Mouse (Mus musculus) heart, postnatal 10 days (tissue): Measurements from ENCODE around the gene Efhb. TPM values are rescaled to one million over a fixed set of nuclear protein-coding genes. Genes with fewer than 3 reads are reported as not detected.

Experiments
- DNase-seq, 2 experiments: peaks; one replicate each; pipeline ENCODE4 v3.0.0; 2021
- intact Hi-C: fragments of 180-260 bp; cut with DNase I; formaldehyde crosslinking; loops from one replicate; pipeline ENCODE4 v1.15.1; 2025
- total RNA-seq, 2 experiments: library from RNA; stranded (reverse); gene quantifications; 2 replicates each; pipeline ENCODE4 v1.2.3; 2021

Gene Efhb
- under 1 TPM; 0.29 to 0.45 TPM for total RNA-seq

DNA sequence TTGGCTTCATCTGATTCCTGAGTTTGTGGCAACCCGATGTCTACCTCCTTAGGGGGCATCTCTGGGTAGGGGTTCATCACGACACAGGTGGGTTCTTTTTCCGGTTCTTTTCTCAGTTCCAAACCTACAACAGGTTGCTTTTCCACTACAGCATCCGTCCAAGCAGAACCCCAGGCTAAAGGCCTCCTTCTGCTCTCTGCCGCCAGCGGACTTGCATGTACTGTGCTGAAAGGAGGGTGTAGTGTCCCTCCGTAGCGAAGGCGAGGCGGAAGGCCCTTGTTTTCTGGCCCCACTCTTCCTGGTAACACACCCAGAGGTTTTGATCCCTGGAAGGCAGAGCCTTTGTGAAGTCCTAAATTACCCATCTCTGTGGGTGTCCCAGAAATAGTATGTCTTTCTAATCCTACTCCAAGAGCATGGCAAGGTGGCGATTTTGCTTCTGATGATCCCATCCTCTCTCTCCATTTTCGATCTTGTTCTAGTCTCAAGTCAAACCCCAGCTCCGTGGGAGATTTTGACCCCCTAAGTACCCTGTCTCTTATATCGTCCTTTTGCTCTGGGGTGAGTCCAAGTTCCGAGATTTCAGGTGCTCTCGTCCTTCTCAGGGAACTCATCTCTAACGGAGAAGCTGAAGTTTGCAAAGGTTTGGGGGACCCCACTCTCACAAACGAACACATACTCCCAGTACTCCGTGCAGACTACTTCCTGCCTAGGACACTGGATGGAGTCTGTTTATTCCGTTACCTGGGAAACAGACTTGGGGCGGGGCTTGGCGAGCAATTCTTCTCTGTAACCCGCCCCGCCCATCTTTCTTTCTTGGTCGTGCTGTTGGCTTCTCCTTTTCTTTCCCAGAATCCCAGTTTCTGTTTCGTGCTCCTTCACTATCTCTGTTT is at the start of gene Efhb:
Efhb (minus strand) TSS at position 719 of the 893 bp plus-strand sequence.
- peak; percentile 91 to 95 for DNase-seq
- intact Hi-C loops, result no loop called here

DNA sequence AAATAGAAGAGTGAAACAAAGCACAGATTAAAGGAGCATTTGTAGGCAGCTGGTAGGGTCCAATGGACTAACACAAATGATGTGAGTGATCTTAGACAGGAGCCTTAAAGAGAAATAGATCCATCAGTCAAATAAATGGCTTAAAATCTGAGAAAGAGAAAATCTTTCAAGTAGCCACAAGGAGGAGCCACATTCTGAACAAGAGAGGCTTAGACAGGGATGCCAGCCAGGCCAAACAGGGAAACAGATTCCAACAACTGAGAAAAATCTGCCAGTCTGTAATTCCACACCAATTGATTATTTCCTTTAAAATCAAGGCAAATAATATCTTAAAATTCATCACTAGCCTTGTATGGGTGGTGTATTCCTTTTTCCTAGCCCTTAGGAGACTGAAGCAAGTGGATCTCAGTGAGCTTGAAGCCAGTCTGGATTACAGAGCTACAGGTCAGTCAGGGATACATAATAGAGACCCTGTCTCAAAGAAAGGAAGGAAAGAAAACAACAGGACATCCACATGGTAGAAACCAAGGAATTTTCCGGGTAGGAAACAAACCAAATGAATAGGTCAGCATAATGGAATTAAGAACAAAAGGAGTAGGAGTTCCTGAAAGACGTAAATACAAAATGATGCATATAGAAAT is 49.3 kb upstream of the Efhb start:
- intact Hi-C loops, result loop anchor here (2.0 to 5.0 kb wide), 3 partner anchors 55 to 182 kb away; partner anchors contain the start of gene Kat2b

DNA sequence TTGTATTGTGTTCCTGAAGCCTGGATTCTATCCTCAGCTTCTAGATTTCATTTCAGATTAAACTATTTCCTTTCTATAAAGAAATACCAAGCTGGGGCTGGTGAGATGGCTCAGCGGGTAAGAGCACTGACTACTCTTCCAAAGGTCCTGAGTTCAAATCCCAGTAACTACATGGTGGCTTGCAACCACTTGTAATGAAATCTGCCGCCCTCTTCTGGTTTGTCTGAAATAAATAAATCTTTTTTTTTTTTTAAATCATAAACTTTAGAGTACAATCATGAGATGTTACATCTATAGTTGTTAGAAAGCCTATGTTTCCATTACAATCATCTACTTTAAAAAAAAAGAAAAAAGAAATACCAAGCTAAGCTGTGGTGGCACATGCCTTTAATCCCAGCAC is 39.8 kb upstream of the Efhb start:
- intact Hi-C loops, result no loop called here
- no peak for DNase-seq

More for the DNA sequence above, 49.3 kb upstream of the Efhb start:
- peak; percentile 29 to 53 for DNase-seq

DNA sequence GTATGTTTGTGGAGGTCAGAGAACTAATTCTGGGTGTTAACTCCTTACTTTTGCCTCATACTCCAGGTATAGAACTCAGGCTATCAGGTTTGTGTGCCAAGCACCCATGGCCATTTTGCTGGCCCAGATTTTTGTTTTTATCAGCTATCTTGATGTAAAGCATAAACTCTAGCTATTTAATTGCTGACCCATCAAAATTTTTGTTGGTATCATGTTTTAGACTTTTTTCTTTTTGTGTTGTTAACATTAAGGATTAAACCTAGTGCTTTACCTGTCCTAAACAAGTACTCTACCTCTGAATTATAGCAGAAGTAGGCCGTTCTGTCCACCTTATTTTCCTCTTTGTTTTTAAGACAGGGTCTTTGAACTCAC is 25.9 kb upstream of the Efhb start:
- intact Hi-C loops, result no loop called here
- DNase-seq, result no peak

DNA sequence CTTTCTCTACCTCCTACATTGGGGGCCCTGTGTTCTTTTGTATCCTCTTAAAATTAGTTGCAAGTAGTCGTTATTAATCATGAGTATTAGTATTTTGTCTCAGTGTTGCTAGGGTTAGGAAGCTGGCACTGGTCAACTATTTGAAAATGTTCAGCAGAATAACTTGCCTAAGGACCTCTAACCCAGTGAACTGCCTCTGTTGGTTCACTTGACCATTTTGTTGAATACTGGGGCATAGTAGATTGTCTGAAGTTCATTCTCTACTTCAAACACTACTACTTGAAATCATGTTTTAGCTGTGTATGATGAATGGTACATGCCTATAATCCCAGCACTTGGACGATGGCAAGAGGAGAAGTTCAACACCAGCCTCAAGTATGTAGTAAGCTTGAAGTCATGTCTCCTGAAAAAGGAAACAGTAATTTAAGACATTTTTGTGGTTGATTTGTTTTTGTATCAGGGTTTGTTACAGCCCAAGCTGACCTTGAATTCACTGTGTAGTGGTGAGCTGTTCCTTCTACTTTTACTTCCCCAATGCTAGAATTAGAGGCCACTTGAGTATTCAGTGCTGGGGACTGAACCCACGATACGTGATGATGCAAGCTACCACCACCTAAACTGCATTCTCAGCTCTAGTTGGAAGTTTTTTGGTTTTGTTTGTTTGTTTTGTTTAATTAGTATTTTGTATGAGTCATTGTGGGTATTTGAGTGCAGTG is 25.3 kb upstream of the Efhb start:
- intact Hi-C loops, result no loop called here
- DNase-seq, result no peak

DNA sequence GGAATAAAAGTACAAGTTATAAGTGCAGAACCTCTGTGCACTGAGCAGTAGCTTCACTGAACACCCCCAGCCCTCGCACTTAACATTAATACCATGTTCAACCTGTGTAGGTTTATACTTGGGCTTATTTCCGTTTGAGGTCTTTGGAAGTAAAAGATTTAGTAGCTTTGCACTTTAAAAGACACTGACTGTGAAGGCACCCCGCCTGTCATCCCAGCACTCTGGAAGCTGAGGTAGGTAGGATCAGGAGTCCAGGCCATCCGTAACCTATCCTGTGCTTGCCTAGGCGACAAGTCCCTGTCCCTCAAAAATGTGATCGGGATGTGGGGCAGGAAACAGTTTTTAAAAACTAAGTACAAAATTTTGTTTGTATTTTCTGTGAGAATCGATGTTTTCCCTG is 17.3 kb upstream of the Efhb start:
- intact Hi-C loops, result no loop called here
- DNase-seq, result no peak

DNA sequence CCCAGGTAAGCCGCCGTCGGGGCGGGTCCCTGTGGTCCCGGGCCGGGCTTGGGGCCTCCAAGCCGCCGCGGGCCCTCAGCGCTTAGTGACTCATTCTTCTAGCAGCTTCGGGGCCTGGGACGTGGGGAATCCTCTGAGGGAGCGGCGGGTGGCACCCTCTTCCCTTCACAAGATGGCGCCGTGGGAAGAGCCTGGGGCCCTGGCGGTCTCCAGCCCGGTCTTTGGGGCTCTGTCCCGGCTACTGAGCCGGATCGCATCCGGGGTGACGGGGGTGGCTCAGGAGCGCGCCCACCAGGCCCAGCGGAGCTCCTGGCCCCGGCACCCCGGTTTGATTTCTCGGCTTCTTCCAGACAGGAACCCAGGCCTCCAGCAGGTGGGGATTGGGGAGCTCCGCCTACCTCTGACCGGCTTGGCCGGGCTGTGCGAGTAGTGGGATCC is 16.5 kb upstream of the Efhb start:
- peak; percentile 69 to 75 for DNase-seq
- intact Hi-C loops, result loop anchor here (2.0 kb wide), 2 partner anchors 87 to 209 kb away; partner anchors contain the start of genes Kat2b and Sgo1

DNA sequence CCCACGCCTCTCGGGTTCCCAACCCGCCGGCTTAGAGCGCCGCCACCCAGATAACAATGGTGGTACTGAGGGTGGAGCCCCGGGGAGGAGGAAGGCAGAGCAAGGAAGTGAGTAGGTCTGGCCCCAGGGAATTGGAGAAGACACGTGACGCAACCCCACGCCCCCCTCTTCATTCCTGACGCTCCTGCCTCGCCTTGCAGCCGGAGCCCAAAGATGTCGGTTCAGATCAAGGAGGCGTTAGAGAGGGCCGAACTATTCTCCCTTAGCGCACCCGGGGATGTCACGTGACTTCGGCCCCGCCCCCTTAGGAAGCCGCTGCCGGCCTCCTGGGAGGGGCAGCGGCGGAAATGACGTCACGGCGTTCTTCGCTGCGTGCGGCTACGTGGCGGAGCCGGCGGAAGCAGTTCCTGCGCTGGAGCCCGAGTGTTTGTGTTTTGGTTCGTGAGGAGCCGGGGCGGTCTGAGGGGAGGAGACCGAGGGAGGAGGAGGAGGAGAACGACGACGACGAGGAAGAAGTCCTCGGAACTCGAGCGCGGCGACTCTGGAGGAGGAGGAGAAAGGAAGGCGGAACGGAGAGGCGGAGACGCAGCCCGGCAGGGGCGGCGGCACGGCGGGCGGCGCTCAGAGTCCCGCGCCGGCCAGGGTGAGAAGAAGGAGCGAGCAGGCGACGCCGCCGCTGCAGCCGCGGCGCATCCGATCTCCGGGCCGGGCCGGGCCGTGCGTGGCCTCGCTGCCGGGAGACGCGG is 15.9 kb upstream of the Efhb start, which contains the start of gene Rab5a:
Rab5a (plus strand) TSS at position 377 of the 746 bp plus-strand sequence.
- intact Hi-C loops, result loop anchor here (2.0 kb wide), 2 partner anchors 88 to 210 kb away; partner anchors contain the start of genes Kat2b and Sgo1
- DNase-seq, result peak; percentile 99 to 100

DNA sequence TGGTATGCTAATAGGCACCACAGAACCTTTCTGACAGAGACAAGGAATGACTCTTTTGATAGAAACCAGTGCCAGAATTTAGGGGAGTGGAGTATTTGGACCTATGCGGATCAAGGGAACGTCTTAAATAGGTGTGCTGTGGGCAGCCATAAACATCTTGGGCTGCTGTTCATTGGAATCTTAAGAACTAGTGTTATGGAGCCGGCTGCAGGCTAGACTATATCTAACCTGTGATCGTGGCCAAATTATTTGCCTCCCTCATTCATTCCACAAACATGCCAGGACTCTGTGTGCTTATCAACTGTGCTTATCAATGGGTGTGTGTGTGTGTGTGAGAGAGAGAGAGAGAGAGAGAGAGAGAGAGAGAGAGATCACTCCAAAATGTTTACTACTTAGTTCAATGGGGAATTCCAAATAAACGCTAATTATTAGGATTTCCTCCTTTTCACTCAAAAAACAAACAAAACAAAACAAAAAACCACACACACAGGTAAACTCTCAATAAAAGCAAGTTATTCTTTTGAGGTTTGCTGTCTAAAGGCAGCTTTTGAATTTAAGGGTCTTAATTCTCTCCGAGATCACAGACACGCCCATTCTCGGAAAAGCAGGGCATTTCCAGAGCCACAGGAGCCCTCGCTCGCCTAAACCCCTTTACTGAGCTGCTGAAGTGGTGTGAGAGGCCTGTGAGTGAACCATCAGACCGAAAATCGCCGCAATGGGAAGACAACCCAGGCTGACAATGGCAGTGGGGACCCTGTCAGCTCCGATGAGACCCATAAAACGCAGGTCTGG is 15.1 kb upstream of the Efhb start:
- intact Hi-C loops, result loop anchor here (2.0 kb wide), 2 partner anchors 89 to 211 kb away; partner anchors contain the start of genes Kat2b and Sgo1
- DNase-seq, result no peak

DNA sequence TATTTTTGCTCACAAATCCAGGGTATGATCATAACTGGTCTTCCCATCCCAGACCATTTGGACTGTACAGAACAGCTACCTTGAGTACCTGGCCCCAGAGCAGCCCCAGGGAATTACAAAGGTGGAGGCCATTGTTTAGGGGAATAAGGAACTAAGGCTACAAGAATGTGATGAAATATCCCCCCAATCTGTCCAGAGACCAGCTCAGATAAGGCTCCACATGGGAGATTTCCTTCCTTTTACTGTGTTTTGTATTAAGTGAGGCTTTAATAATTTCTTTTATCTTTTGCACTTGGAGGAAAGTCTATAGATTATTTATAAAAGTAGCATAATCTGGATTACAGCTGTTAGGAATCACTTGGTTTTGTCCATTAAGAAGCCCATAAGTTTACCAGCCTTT is 5.6 kb upstream of the Efhb start:
- DNase-seq, result no peak
- intact Hi-C loops, result no loop called here

DNA sequence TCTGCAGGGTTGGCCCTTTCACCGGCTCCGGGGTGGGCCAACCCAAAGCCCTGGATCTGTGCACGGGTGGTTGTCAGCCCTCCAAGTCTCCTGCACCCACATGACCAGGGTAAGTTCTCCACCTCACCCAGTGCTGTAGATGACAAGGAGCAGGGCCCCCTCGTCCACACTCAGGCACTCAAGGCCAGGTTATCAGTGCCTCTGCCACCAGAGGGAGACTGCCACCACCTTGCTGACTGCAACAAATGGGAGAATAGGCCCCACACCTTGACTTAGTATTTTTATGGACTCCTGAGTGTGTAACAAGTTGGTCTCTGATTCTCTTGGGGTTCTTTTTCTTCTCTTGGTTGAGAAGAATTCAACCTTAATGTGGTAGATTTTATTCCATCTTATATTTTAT is 2.4 kb upstream of the Efhb start:
- intact Hi-C loops, result no loop called here
- peak in 1 of 2 experiments; percentile 14 for DNase-seq

DNA sequence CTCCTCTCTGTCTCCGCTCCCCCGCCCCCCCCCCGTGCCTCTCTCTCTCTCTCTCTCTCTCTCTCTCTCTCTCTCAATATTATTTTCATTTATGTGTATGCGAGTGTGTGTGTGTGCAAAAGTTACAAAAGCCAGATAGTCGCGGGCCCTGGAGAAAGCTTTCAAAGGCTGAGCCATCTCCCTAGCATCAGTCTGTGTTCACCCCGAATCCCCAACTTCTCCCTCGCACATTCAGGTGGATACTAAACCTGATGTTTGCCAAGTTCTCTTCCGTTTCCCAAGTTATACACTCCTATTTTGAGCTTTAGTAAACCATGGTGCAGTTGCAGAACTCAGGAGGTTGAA is 347 bp upstream of the Efhb start:
- intact Hi-C loops, result no loop called here
- DNase-seq, result peak in 1 of 2 experiments; percentile 15

DNA sequence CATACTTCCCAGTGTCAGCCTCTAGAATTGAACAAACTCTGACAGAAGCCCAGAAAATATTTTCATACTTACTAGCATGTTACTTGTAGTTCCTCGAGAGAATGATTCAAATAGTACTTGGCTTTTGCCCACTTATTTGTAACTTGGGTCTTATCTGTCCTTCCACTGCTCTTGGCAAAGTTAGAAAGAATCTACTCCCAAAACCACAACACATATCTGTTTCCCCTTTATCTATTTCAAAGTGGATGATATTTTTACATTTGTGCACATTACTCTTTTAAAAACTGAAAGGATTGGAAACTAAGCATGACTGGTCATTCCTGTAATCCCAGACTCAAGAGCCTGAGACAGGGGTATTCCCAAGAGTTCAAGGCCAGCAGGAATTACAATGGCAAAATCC is 6.4 kb downstream of the Efhb start:
- no peak for DNase-seq
- intact Hi-C loops, result no loop called here

DNA sequence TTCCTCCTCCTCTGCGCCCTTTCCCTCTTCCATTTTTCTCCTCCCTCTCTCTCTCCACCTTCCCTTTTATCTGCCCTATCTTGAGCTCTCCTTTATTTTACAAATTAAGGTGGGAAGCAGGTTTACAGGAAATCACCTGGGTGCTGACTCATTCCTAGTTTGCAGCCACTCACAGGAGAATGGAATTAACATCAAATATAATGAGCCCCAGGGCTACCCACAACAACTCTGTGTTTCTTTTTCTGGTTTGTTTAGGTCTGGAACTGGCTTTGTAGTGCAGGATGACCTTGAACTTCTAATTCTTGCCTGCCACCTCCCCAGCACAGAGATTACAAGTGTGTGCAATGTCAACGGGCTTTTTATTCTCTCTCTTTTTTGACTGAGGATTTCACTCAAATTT is 7.0 kb downstream of the Efhb start:
- no peak for DNase-seq
- intact Hi-C loops, result no loop called here

DNA sequence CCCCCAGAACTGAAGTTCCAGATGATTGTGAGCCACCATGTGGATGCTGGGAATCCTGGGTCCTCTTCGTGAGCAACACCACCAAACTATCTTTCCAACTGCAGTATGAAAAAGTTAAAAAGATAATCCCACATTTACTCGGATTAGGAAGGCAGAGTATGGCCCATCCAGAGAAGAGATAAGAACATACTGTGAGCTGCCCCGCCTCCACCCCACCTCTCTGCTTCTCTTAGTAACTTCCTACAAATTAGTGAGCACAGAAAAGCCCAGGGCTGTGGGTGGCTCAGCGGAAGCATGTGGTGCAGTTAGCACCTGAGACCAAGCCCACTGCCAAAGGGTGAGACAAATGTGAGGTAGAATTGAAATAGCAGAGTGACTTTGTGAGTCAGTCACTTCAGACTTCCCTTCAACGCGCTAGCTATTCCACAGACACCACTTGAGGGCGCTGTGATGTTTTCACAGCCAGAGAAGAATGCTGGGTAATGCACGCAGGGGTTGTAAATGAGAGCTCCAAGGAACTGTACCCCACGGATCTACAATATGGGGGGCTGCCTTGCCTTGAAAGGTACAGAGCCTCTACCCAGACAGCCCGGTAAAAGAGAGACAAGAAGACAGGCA is 60.3 kb downstream of the Efhb start:
- intact Hi-C loops, result loop anchor here (10.0 kb wide), 2 partner anchors 292 to 432 kb away; no protein-coding TSS in a partner anchor

DNA sequence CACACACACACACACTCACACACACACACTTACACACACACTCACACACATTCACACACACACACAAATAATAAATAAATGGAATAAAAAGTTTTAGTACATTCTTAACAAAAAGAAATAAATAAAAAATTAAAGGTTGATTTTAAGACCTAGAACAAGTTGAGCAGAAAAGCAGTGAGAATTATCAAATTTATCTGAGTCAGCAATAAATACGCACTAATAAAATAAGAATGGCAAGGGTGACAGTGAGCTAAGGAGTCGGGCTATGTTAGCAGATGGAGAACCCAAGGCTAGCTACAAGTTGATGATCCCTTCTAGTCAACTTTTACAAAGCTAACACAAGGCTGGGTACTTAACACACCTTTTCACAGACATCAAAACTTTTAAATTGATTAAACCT is 69.9 kb downstream of the Efhb start:
- DNase-seq, result no peak
- intact Hi-C loops, result no loop called here

More for the DNA sequence above, 60.3 kb downstream of the Efhb start:
- DNase-seq, result peak; percentile 36 to 57

DNA sequence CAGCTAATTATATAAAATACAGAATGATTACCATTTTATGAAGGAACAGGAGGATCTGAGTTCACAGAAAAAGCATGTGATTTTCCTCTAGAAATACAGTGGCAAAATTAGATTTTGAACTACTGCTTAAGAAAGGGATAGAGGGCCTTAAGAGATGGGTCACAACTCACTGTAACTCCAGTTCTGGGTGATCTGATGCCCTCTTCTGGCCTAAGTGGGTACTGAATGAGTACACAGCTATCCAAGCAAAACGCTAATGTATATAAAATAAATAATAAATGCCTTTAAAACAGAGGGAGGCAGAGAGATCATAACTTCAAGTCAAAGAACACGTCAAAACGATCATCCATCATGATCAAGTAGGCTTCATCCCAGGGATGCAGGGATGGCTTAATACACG is 73.6 kb downstream of the Efhb start:
- intact Hi-C loops, result loop anchor here (2.0 kb wide), 1 partner anchor 829 kb away; no protein-coding TSS in a partner anchor
- DNase-seq, result peak; percentile 19 to 46

DNA sequence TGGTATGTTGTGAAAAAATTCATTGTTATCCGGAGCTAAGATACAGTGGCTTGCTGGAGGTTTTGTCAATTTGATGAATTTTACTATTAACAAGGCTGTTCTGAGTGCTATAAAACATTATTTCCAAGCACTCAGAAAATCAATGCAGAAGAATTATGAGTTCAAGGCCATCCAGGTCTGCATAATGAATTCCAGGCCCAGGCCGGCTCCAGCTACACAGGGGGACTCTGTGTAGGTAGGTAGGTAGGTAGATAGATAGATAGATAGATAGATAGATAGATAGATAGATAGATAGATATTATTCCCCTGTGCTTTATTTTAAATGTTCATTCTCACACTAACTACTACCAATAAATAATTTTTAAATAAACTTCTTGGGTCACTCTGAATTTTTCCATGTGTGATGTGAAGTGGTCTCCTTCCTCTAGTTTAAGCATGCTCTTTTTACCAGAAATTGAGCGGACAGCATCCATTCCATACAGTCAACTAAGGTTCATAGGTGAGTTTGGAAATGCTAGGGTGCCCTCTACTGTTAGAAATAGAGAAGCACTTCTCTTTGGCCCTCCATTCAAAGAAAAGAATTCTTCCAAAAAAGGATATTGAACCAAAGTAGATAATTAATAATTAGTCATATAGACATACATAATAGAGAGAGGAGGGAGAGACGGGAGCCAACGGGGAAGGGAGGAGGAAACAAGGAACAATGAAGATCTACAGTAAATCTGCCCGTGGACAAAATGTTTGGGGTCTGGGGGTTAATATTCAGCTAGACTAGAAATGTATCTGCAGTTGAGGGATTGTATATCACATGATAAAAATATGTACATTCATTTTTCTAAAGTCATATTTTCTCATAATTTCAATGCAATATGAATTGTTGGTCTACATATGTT is 75.3 kb downstream of the Efhb start:
- intact Hi-C loops, result loop anchor here (2.0 kb wide), 1 partner anchor 827 kb away; no protein-coding TSS in a partner anchor
- no peak for DNase-seq
